Mouse (Mus musculus) stomach, adult 2 months (tissue): ENCODE results near the gene B3gat1. TPM values are rescaled to one million over a fixed set of nuclear protein-coding genes. Genes with fewer than 3 reads are reported as not detected.

Experiments used
- polyA plus RNA-seq: library from polyadenylated mRNA; depleted of rRNA; stranded (reverse); fragments of >200 nt; gene quantifications from 2 replicates; pipeline ENCODE4 v1.2.3, GENCODE M21; 2012; rRNA removed

The B3gat1 gene
- 0.04 TPM in 1 of 2 replicates, not detected in the other for polyA plus RNA-seq

DNA sequence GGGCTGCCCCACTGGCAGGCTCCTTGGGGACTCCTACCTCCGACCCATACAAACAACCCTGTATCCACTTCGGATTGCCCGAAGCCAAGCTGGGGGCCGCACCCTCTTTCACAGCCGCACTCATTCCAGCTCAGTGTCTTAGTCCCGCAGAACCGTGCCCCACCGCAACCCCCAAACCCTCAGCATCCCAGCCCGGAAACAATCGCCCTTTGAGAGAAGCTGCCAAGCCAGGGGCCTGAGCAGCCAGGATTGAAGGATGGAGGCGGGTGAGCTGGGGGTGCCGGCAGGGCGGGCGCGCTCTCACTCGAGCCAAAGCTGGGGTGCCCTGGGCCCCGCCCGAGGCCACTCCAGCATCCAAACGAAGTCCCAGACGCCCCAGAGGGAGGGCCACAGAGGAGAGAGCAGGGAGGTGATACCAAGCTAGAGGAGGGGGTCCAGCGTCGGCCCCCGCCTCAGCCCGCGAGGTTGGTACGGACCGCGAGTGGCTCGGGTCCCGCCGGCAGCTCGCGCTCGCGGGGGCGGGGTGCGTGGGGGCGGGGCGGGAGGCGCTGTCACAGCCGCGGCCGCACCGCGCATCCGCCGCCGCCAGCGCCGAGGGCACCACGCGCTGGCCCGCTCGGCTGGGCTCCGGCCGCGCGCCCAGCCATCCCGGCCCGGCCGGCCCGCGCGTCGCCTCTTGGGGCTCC is at the start of gene B3gat1:
TSS of gene B3gat1 (plus strand) at position 523 of the 686 bp plus-strand sequence.

GRCm38 (mm10) chr9:26805935-26806666 is 72.6 kb downstream of the B3gat1 start, which contains the start of gene Glb1l2:
Glb1l2 (minus strand) TSS chr9:26806468.

Other genes starting within 250 kb of the B3gat1 start
- 2.2 and 2.3 TPM in 2 replicates for gene Glb1l2, start 72.7 kb downstream of the B3gat1 start, polyA plus RNA-seq
- 0.10 TPM in 1 of 2 replicates, not detected in the other for gene Glb1l3, start 127.2 kb downstream of the B3gat1 start, polyA plus RNA-seq
- gene Gm1110, start 189.4 kb downstream of the B3gat1 start, polyA plus RNA-seq: 0.23 and 0.28 TPM in 2 replicates